Mouse (Mus musculus) heart, adult 2 months (tissue): ENCODE data around the gene Tbc1d16. TPM values are rescaled to one million over a fixed set of nuclear protein-coding genes. Genes with fewer than 3 reads are reported as not detected.

Source experiments
- DNase-seq, 2 experiments: peaks; one replicate each; pipeline ENCODE4 v3.0.0; 2021
- H3K27ac ChIP-seq: fragments of 200-600 bp; 2 replicates; pipeline ENCODE4 v1.8.1; 2022
- H3K27me3 ChIP-seq: fragments of 200-500 bp; 2 replicates; pipeline ENCODE4 v1.6.1; 2012; ENCODE audit warnings: mild to moderate bottlenecking, low read length, inconsistent platforms, mixed read lengths; ENCODE audit not compliant: control insufficient read depth, insufficient read depth
- H3K36me3 ChIP-seq: fragments of 200-500 bp; 2 replicates; pipeline ENCODE4 v1.6.1; 2012; ENCODE audit warnings: low read length, inconsistent platforms; ENCODE audit not compliant: control insufficient read depth, insufficient read depth
- H3K4me1 ChIP-seq: fragments of 200-500 bp; 2 replicates; pipeline ENCODE4 v1.6.1; 2011; ENCODE audit warnings: low read length; ENCODE audit not compliant: control insufficient read depth, insufficient read depth
- H3K4me3 ChIP-seq: fragments of 200-600 bp; 2 replicates; pipeline ENCODE4 v1.8.1; 2022
- H3K79me2 ChIP-seq: fragments of 200-500 bp; replicated peaks from 2 replicates; pipeline ENCODE4 v1.6.1; 2012; ENCODE audit warnings: mild to moderate bottlenecking, inconsistent platforms, low read length, moderate library complexity, mixed read lengths; ENCODE audit not compliant: control insufficient read depth, insufficient read depth
- H3K9ac ChIP-seq: fragments of 200-500 bp; 2 replicates; pipeline ENCODE4 v1.6.1; 2012; ENCODE audit warnings: low read depth, mild to moderate bottlenecking, control low read depth, inconsistent platforms, low read length, mixed read lengths
- CTCF ChIP-seq: fragments of 200-600 bp; IDR thresholded peaks from 2 replicates; pipeline ENCODE4 v1.8.1; 2022; ENCODE audit warnings: antibody characterized with exemption, mild to moderate bottlenecking, moderate library complexity
- EP300 ChIP-seq: fragments of 200-500 bp; IDR thresholded peaks from 2 replicates; pipeline ENCODE4 v1.6.1; 2011; ENCODE audit warnings: low read depth, low read length, control low read depth; ENCODE audit not compliant: insufficient read depth
- POLR2A ChIP-seq: fragments of 200-500 bp; IDR thresholded peaks from 2 replicates; pipeline ENCODE4 v1.6.1; 2011; ENCODE audit warnings: mild to moderate bottlenecking, low read depth, low read length, control low read depth; ENCODE audit not compliant: insufficient read depth
- WGBS: fragments of 180-500 bp; shearing (Covaris S2); methylation state at CpG from one replicate; pipeline ENCODE4 v1.1.7; 2018; 5-methylcytosine and 5-hydroxymethylcytosine counted together
- intact Hi-C: fragments of 180-260 bp; cut with DNase I; formaldehyde crosslinking; loops from one replicate; pipeline ENCODE4 v1.15.1; 2025
- polyA plus RNA-seq: library from polyadenylated mRNA; depleted of rRNA; stranded (reverse); fragments of >200 nt; gene quantifications from 2 replicates; pipeline ENCODE4 v1.2.3, GENCODE M21; 2012
- total RNA-seq, 2 experiments: library from RNA; stranded (reverse); gene quantifications; 2 replicates each; pipeline ENCODE4 v1.2.3; 2021

Gene Tbc1d16
- total and polyA plus RNA-seq, 3 experiments, result 26.0 to 73.7 (median 61.0) TPM

DNA sequence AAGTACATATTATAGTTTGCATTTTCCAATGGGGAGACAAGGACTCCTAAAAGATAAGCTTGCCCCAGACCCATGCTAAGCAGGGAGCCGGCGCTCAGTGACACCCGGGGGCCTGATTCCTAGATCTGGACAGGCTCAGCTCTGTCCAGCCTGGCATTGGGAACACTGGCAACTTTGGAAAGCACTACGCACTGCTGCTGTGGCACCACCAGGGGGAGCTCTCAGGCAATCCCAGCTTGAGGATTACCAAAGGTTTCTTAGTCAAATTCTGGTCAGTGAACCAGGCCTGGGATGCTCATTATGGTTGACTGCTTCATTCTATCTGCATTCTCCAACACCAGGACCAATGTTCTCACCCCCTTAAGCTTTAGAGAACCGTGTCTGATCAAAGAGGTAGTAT, 21.7 kb downstream of the Tbc1d16 start:
- no peaks in the 10 kb centered on the region for H3K27me3 ChIP-seq
- 18% methylated on average over 5 of the region's 5 CpGs for WGBS
- no peaks in the 10 kb centered on the region for H3K4me1 ChIP-seq
- peak; percentile 65 to 82 for DNase-seq
- intact Hi-C loops, result loop anchor here (2.0 kb wide), 2 partner anchors 28 to 42 kb away; no protein-coding TSS in a partner anchor
- no peak overlapping the region for H3K4me3 ChIP-seq
- TF ChIP-seq EP300 (peak; percentile 79), CTCF (peak; percentile 97), POLR2A (no peak)
- H3K79me2 ChIP-seq, result no peaks in the 10 kb centered on the region; the same call in 1 of the 2 replicates
- H3K27ac ChIP-seq, result no peak overlapping the region
- no peaks in the 10 kb centered on the region for H3K36me3 ChIP-seq
- no peak overlapping the region for H3K9ac ChIP-seq

GRCm38 (mm10) chr11:119205738-119206137, 22.6 kb downstream of the Tbc1d16 start:
- H3K4me1 ChIP-seq, result no peaks in the 10 kb centered on the region
- intact Hi-C loops, result loop anchor here (2.0 kb wide), 2 partner anchors 29 to 43 kb away; no protein-coding TSS in a partner anchor
- no peak overlapping the region for H3K4me3 ChIP-seq
- H3K36me3 ChIP-seq, result no peaks in the 10 kb centered on the region
- H3K27ac ChIP-seq, result no peak overlapping the region
- 83% methylated on average over 10 of the region's 10 CpGs for WGBS
- H3K79me2 ChIP-seq, result no peaks in the 10 kb centered on the region; the same call in 1 of the 2 replicates
- no peaks in the 10 kb centered on the region for H3K27me3 ChIP-seq
- no peak for TF ChIP-seq EP300
- TF ChIP-seq POLR2A, result no peak
- no peak for TF ChIP-seq CTCF
- no peak overlapping the region for H3K9ac ChIP-seq
- no peak for DNase-seq

GRCm38 (mm10) chr11:119203423-119203822, 24.9 kb downstream of the Tbc1d16 start:
- Histone ChIP-seq H3K9ac (no peak overlapping the region), H3K4me3 (no peak overlapping the region), H3K36me3 (no peaks in the 10 kb centered on the region), H3K4me1 (no peaks in the 10 kb centered on the region), H3K79me2 (no peaks in the 10 kb centered on the region; the same call in 1 of the 2 replicates), H3K27ac (no peak overlapping the region), H3K27me3 (no peaks in the 10 kb centered on the region)
- TF ChIP-seq EP300, result no peak
- peak; percentile 94 for TF ChIP-seq CTCF
- DNase-seq, result peak in 1 of 2 experiments; percentile 48
- 47% methylated on average over 5 of the region's 5 CpGs for WGBS
- intact Hi-C loops, result no loop called here

GRCm38 (mm10) chr11:119199233-119199601, 29.1 kb downstream of the Tbc1d16 start:
- DNase-seq, result no peak
- Histone ChIP-seq H3K79me2 (no peaks in the 10 kb centered on the region; the same call in 1 of the 2 replicates), H3K27me3 (no peaks in the 10 kb centered on the region), H3K36me3 (no peaks in the 10 kb centered on the region), H3K27ac (no peak overlapping the region), H3K9ac (no peak overlapping the region), H3K4me3 (no peak overlapping the region), H3K4me1 (no peaks in the 10 kb centered on the region)
- intact Hi-C loops, result no loop called here
- TF ChIP-seq POLR2A (no peak), CTCF (no peak), EP300 (no peak)
- 85% methylated on average over 4 of the region's 4 CpGs for WGBS

DNA sequence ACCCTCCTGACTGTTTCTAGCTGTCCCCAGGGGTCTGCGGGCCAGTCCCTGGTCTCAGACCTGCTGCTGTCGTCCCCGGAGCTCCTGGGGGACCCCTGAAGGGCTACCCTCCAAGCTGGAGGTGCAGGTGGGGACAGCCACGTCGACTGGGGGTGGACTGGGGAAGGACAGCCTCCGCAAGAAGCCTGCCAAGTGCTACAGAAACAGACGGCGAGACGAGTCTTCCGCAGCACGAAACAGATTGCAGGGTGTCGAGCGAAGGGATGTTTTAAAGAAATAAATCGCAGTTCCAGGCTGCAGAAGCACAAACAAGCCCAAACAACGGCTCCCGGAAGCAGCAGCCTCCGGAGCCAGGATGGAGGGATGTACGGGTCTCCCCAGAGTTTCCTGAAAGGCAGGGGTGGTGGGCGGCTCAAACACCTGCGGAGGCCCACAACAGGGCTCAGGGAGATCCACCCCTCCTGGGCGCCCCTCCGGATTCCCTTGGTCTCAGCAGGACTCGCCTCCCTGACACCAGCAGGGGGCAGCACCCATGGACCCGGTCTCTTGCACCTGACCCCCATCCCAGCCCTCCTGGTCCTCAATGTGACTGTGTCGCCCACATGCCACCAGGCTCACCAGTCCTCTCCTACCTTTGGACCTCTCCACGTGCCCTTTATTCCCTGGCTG, 29.6 kb downstream of the Tbc1d16 start:
- WGBS, result 41% methylated on average over 26 of the region's 26 CpGs
- Histone ChIP-seq H3K79me2 (no peaks in the 10 kb centered on the region; the same call in 1 of the 2 replicates), H3K36me3 (no peaks in the 10 kb centered on the region), H3K27ac (no peak overlapping the region), H3K9ac (no peak overlapping the region), H3K27me3 (no peaks in the 10 kb centered on the region), H3K4me3 (no peak overlapping the region), H3K4me1 (no peaks in the 10 kb centered on the region)
- intact Hi-C loops, result no loop called here
- no peak for DNase-seq
- TF ChIP-seq EP300 (no peak), CTCF (peak; percentile 65), POLR2A (no peak)
